9 mouse cellular contexts compared by ENCODE assay signal in genomic region chr17:4173951-4174361, GRCm38 (mm10).
DNase-seq lines count a peak whose midpoint lies in the region; TF ChIP-seq lines count a peak whose summit lies in the region.
"Had no signal": no experiment of that assay in that cellular context is flagged by ENCODE, and none has a peak within 500 bp of the region (broad histone marks: within the 10 kb centered on the region; RNA-seq: fewer than 3 reads in every experiment).

No protein-coding gene starts in this region.

- WGBS in kidney, adult 2 months, result 54% methylated on average over 4 of the region's 4 CpGs

- intact Hi-C loops in left cerebral cortex, postnatal 4 days (cut with DNase I), result no loop called here

- H3K27me3 ChIP-seq in kidney, adult 2 months (replicated peaks; ENCODE audit: control insufficient read depth, insufficient read depth, low read length), result no peaks in the 10 kb centered on the region

- H3K27ac ChIP-seq in kidney, adult 2 months (ENCODE audit: insufficient read depth, low read depth, low read length), result no peak overlapping the region
- H3K27ac ChIP-seq: macrophage had no signal

- TF ChIP-seq CTCF in kidney, adult 2 months (conservative IDR thresholded peaks at IDR 0.05; ENCODE audit: insufficient read depth, insufficient read length, low read depth, low read length), result no peak

- no peaks in the 10 kb centered on the region for H3K36me3 ChIP-seq in kidney, adult 2 months (ENCODE audit: control insufficient read depth, insufficient read depth, low read length)

- TF ChIP-seq POLR2A in kidney, adult 2 months (IDR thresholded peaks at IDR 0.05; ENCODE audit: low read depth, low read length), result no peak

- H3K4me3 ChIP-seq in kidney, adult 2 months (ENCODE audit: insufficient read depth, low read depth, low read length), result no peak overlapping the region

- no peaks in the 10 kb centered on the region; the same call in 1 of the 2 replicates for H3K4me1 ChIP-seq in kidney, adult 2 months (ENCODE audit: control insufficient read depth, insufficient read depth, low read length)

- DNase-seq in adrenal gland, adult 8-10 months, result peak; percentile 15
- DNase-seq in adrenal gland, postnatal 25 days, result no peak
- peak; percentile 67 for DNase-seq in gastrocnemius, postnatal 25 days
- DNase-seq in kidney, adult 2 months, result peak; percentile 80
- DNase-seq in lung, postnatal 36 days, result peak; percentile 65
- no peak for DNase-seq in right cerebral cortex, postnatal 4 days
- no peak for DNase-seq in right cerebral cortex, postnatal 25 days
- DNase-seq in left cerebral cortex, postnatal 4 days, result no peak

Comparison
In these comparisons a context has a peak if more than half of its experiments do, and no peak if none do; other contexts are left out.
1. DNase-seq: peak in adrenal gland, adult 8-10 months (single experiment), gastrocnemius, postnatal 25 days (single experiment), kidney, adult 2 months (single experiment) and lung, postnatal 36 days (single experiment); none in adrenal gland, postnatal 25 days (single experiment), right cerebral cortex, postnatal 4 days (single experiment), right cerebral cortex, postnatal 25 days (single experiment) and left cerebral cortex, postnatal 4 days (single experiment).